Mouse (Mus musculus): Measurements from ENCODE around the gene Erc2. TPM values are rescaled to one million over a fixed set of nuclear protein-coding genes. Genes with fewer than 3 reads are reported as not detected.
"Not testable (repeated sequence)": the region's sequence is repeated elsewhere in the genome, so short reads cannot be mapped to it uniquely, and the experiment has no call there.

Gene Erc2
- 0.25 and 0.89 TPM in 2 replicates for polyA plus RNA-seq (2012; rRNA removed)

GRCm38 (mm10) chr14:27622176-27622922 lies at the start of gene Erc2:
Gene Erc2 (plus strand): TSS chr14:27622428.
- no peaks in the 10 kb centered on the region for H3K36me3 ChIP-seq (ENCODE audit: control insufficient read depth, insufficient read depth, low read length)
- no peak for TF ChIP-seq POLR2A (IDR thresholded peaks at IDR 0.05; ENCODE audit: low read depth, low read length)
- TF ChIP-seq CTCF (IDR thresholded peaks at IDR 0.05; ENCODE audit: extremely low read depth, insufficient read length, insufficient replicate concordance, low read depth, low read length): peak; percentile 44; the same call in 1 of the 2 replicates
- 2% methylated on average over 78 of the region's 78 CpGs for WGBS
- H3K27me3 ChIP-seq (ENCODE audit: control insufficient read depth, insufficient read depth, low read length): peaks cover 13% of the 10 kb centered on the region; the same call in 1 of the 2 replicates
- H3K4me1 ChIP-seq (ENCODE audit: control insufficient read depth, insufficient read depth, insufficient read length, low read length): no peaks in the 10 kb centered on the region
- peak within 1 kb of the TSS; percentile 75 for H3K4me3 ChIP-seq (ENCODE audit: low read depth, low read length)
- no peak within 1 kb of the TSS for H3K27ac ChIP-seq (ENCODE audit: insufficient read depth, low read depth, low read length)

GRCm38 (mm10) chr14:27578443-27578842 lies 43.8 kb upstream of the Erc2 start:
- H3K27ac ChIP-seq (ENCODE audit: insufficient read depth, low read depth, low read length): peak overlapping the region; percentile 91
- TF ChIP-seq POLR2A (IDR thresholded peaks at IDR 0.05; ENCODE audit: low read depth, low read length) (no peak), CTCF (IDR thresholded peaks at IDR 0.05; ENCODE audit: extremely low read depth, insufficient read length, insufficient replicate concordance, low read depth, low read length) (no peak)
- H3K4me3 ChIP-seq (ENCODE audit: low read depth, low read length): no peak overlapping the region
- 35% methylated on average over 2 of the region's 2 CpGs for WGBS
- H3K27me3 ChIP-seq (ENCODE audit: control insufficient read depth, insufficient read depth, low read length): no peaks in the 10 kb centered on the region
- no peaks in the 10 kb centered on the region for H3K36me3 ChIP-seq (ENCODE audit: control insufficient read depth, insufficient read depth, low read length)
- H3K4me1 ChIP-seq (ENCODE audit: control insufficient read depth, insufficient read depth, insufficient read length, low read length): peaks cover 4% of the 10 kb centered on the region; the same call in 1 of the 2 replicates

GRCm38 (mm10) chr14:27589616-27590015 lies 32.6 kb upstream of the Erc2 start:
- not testable (repeated sequence) for H3K27ac ChIP-seq (ENCODE audit: insufficient read depth, low read depth, low read length); H3K4me1 ChIP-seq (ENCODE audit: control insufficient read depth, insufficient read depth, insufficient read length, low read length); H3K4me3 ChIP-seq (ENCODE audit: low read depth, low read length); H3K36me3 ChIP-seq (ENCODE audit: control insufficient read depth, insufficient read depth, low read length); H3K27me3 ChIP-seq (ENCODE audit: control insufficient read depth, insufficient read depth, low read length)
- TF ChIP-seq CTCF (IDR thresholded peaks at IDR 0.05; ENCODE audit: extremely low read depth, insufficient read length, insufficient replicate concordance, low read depth, low read length): peak; percentile 25; the same call in 1 of the 2 replicates

GRCm38 (mm10) chr14:27592163-27592562 lies 30.1 kb upstream of the Erc2 start:
- H3K27ac ChIP-seq (ENCODE audit: insufficient read depth, low read depth, low read length): no peak overlapping the region
- 84% methylated on average over 7 of the region's 7 CpGs for whole genome bisulfite sequencing
- TF ChIP-seq CTCF (IDR thresholded peaks at IDR 0.05; ENCODE audit: extremely low read depth, insufficient read length, insufficient replicate concordance, low read depth, low read length) (no peak), POLR2A (IDR thresholded peaks at IDR 0.05; ENCODE audit: low read depth, low read length) (no peak)

GRCm38 (mm10) chr14:27596265-27596664 lies 26.0 kb upstream of the Erc2 start:
- Histone ChIP-seq H3K36me3 (ENCODE audit: control insufficient read depth, insufficient read depth, low read length) (no peaks in the 10 kb centered on the region), H3K4me1 (ENCODE audit: control insufficient read depth, insufficient read depth, insufficient read length, low read length) (no peaks in the 10 kb centered on the region), H3K27me3 (ENCODE audit: control insufficient read depth, insufficient read depth, low read length) (no peaks in the 10 kb centered on the region), H3K4me3 (ENCODE audit: low read depth, low read length) (no peak overlapping the region), H3K27ac (ENCODE audit: insufficient read depth, low read depth, low read length) (no peak overlapping the region)
- TF ChIP-seq POLR2A (IDR thresholded peaks at IDR 0.05; ENCODE audit: low read depth, low read length): no peak
- peak; percentile 77 for TF ChIP-seq CTCF (IDR thresholded peaks at IDR 0.05; ENCODE audit: extremely low read depth, insufficient read length, insufficient replicate concordance, low read depth, low read length)
- WGBS: 3% methylated on average over 7 of the region's 7 CpGs

More at GRCm38 (mm10) chr14:27592163-27592562, 30.1 kb upstream of the Erc2 start:
- H3K27me3 ChIP-seq (ENCODE audit: control insufficient read depth, insufficient read depth, low read length): no peaks in the 10 kb centered on the region
- no peak overlapping the region for H3K4me3 ChIP-seq (ENCODE audit: low read depth, low read length)
- H3K36me3 ChIP-seq (ENCODE audit: control insufficient read depth, insufficient read depth, low read length): no peaks in the 10 kb centered on the region
- H3K4me1 ChIP-seq (ENCODE audit: control insufficient read depth, insufficient read depth, insufficient read length, low read length): no peaks in the 10 kb centered on the region

- 64% methylated on average over 13 of the region's 13 CpGs for WGBS
- no peak overlapping the region for H3K27ac ChIP-seq (ENCODE audit: insufficient read depth, low read depth, low read length)
- no peaks in the 10 kb centered on the region for H3K4me1 ChIP-seq (ENCODE audit: control insufficient read depth, insufficient read depth, insufficient read length, low read length)
- TF ChIP-seq POLR2A (IDR thresholded peaks at IDR 0.05; ENCODE audit: low read depth, low read length) (no peak), CTCF (IDR thresholded peaks at IDR 0.05; ENCODE audit: extremely low read depth, insufficient read length, insufficient replicate concordance, low read depth, low read length) (no peak)
- no peak overlapping the region for H3K4me3 ChIP-seq (ENCODE audit: low read depth, low read length)
- no peaks in the 10 kb centered on the region for H3K27me3 ChIP-seq (ENCODE audit: control insufficient read depth, insufficient read depth, low read length)
- H3K36me3 ChIP-seq (ENCODE audit: control insufficient read depth, insufficient read depth, low read length): no peaks in the 10 kb centered on the region
These were observed 20.1 kb upstream of the Erc2 start for GRCm38 (mm10) chr14:27602136-27602535.

GRCm38 (mm10) chr14:27607419-27607818 lies 14.8 kb upstream of the Erc2 start:
- no peak for TF ChIP-seq CTCF (IDR thresholded peaks at IDR 0.05; ENCODE audit: extremely low read depth, insufficient read length, insufficient replicate concordance, low read depth, low read length)
- TF ChIP-seq POLR2A (IDR thresholded peaks at IDR 0.05; ENCODE audit: low read depth, low read length): no peak
- WGBS: 63% methylated on average over 3 of the region's 3 CpGs

More at GRCm38 (mm10) chr14:27607419-27607818, 14.8 kb upstream of the Erc2 start:
- Histone ChIP-seq H3K4me3 (ENCODE audit: low read depth, low read length) (no peak overlapping the region), H3K27me3 (ENCODE audit: control insufficient read depth, insufficient read depth, low read length) (no peaks in the 10 kb centered on the region), H3K36me3 (ENCODE audit: control insufficient read depth, insufficient read depth, low read length) (no peaks in the 10 kb centered on the region), H3K4me1 (ENCODE audit: control insufficient read depth, insufficient read depth, insufficient read length, low read length) (no peaks in the 10 kb centered on the region), H3K27ac (ENCODE audit: insufficient read depth, low read depth, low read length) (no peak overlapping the region)
